Mouse (Mus musculus) embryo, embryonic 11 days (tissue): ENCODE data around the gene Mras.

ENCODE experiments used
- DNase-seq: peaks from one replicate; pipeline ENCODE4 v3.0.0-alpha.2; 2015

Gene Mras

DNA sequence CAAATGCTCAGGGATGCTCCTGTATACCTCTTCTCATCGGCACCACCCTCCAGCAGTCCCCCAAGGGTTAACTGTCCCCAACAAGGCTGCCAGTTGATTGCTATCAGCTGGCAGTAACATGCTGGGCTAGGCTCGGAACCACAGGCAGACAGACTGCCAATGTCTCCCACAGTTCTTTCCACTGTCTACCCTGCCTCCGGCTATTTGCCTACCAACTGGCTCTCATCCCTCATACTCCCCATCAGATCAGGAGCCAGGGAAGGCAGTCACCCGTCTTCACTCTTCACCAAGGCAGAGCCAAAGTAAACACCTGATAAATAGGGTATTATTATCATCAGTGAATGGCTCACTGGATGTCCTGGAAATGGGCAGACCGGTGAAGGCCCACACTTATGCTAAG, 82.4 kb downstream of the Mras start:
- no peak for DNase-seq

GRCm38 (mm10) chr9:99353390-99353789, 83.8 kb downstream of the Mras start:
- DNase-seq = no peak

GRCm38 (mm10) chr9:99352964-99353363, 84.2 kb downstream of the Mras start:
- no peak for DNase-seq

DNA sequence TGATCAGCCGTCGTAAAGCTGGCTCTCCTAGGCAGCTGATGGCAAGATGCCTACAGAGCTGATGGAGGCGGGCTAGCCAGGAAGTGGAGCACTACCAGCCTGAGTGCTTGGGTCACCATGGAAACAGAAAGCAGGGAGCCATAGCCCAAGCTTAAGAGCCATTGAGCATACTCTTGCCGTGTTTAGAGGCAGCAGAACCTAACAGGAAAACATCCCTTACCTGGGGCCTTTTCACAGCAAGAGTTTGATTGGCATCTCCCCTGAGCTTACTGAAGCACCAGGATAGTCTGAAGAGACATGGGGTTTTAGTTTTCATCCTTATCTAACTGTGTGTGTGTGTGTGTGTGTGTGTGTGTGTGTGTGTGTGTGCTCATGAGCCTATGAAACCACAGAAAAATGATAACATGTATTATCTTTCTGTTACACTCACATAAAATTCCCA, 91.8 kb downstream of the Mras start:
- no peak for DNase-seq

GRCm38 (mm10) chr9:99341600-99341999, 95.6 kb downstream of the Mras start:
- DNase-seq = no peak

- DNase-seq = no peak
Observed at GRCm38 (mm10) chr9:99340126-99340525, 97.1 kb downstream of the Mras start.

- no peak for DNase-seq
Observed at GRCm38 (mm10) chr9:99339182-99339581, 98.0 kb downstream of the Mras start.

- DNase-seq = no peak
Observed at GRCm38 (mm10) chr9:99338293-99338692, 98.9 kb downstream of the Mras start.

- DNase-seq = no peak
Observed at GRCm38 (mm10) chr9:99336538-99336937, 100.6 kb downstream of the Mras start.
